Mouse (Mus musculus) spleen, adult 2 months (tissue): ENCODE measurements around the gene Syt3. TPM values are rescaled to one million over a fixed set of nuclear protein-coding genes. Genes with fewer than 3 reads are reported as not detected.
A peak's percentile ranks its signal among the peaks of the same experiment; 100 is the strongest.

Source experiments
- DNase-seq, 2 experiments: peaks; one replicate each; pipeline versions ENCODE4 v3.0.0 to v3.0.0-alpha.2; 2012 to 2021; ENCODE audit warnings: low spot score in 2 of 2, low read depth in 1 of 2
- H3K27ac ChIP-seq: fragments of 200-500 bp; 2 replicates; pipeline ENCODE4 v1.5.1; 2012; ENCODE audit warnings: low read length, inconsistent platforms; ENCODE audit not compliant: insufficient read depth
- H3K27me3 ChIP-seq: fragments of 200-500 bp; 2 replicates; pipeline ENCODE4 v1.6.1; 2012; ENCODE audit warnings: mild to moderate bottlenecking, moderate library complexity, low read length, inconsistent platforms; ENCODE audit not compliant: control insufficient read depth, insufficient read depth
- H3K36me3 ChIP-seq: fragments of 200-500 bp; 2 replicates; pipeline ENCODE4 v1.6.1; 2012; ENCODE audit warnings: mild to moderate bottlenecking, low read length, inconsistent platforms; ENCODE audit not compliant: control insufficient read depth, insufficient read depth
- H3K4me1 ChIP-seq: fragments of 200-500 bp; 2 replicates; pipeline ENCODE4 v1.6.1; 2011; ENCODE audit warnings: inconsistent platforms; ENCODE audit not compliant: control insufficient read depth, insufficient read depth, insufficient read length
- H3K4me3 ChIP-seq: fragments of 200-500 bp; 2 replicates; pipeline ENCODE4 v1.5.1; 2011; ENCODE audit warnings: mild to moderate bottlenecking, inconsistent platforms; ENCODE audit not compliant: insufficient read depth, insufficient read length; ENCODE audit errors: extremely low read depth
- CTCF ChIP-seq: fragments of 200-500 bp; IDR thresholded peaks from 2 replicates; pipeline ENCODE4 v1.5.1; 2011; ENCODE audit warnings: mild to moderate bottlenecking, inconsistent platforms; ENCODE audit not compliant: insufficient read depth, insufficient read length, insufficient replicate concordance; ENCODE audit errors: extremely low read depth
- POLR2A ChIP-seq: fragments of 200-500 bp; IDR thresholded peaks from 2 replicates; pipeline ENCODE4 v1.6.1; 2011; ENCODE audit warnings: low read depth, low read length, inconsistent platforms
- WGBS: fragments of 180-500 bp; shearing (Covaris S2); methylation state at CpG from one replicate; pipeline ENCODE4 v1.1.7; 2018; 5-methylcytosine and 5-hydroxymethylcytosine counted together
- polyA plus RNA-seq: library from polyadenylated mRNA; depleted of rRNA; stranded (reverse); fragments of >200 nt; gene quantifications from 2 replicates; pipeline ENCODE4 v1.2.3, GENCODE M21; 2012

Gene Syt3
- polyA plus RNA-seq, 1 experiment = 1.2 TPM

DNA sequence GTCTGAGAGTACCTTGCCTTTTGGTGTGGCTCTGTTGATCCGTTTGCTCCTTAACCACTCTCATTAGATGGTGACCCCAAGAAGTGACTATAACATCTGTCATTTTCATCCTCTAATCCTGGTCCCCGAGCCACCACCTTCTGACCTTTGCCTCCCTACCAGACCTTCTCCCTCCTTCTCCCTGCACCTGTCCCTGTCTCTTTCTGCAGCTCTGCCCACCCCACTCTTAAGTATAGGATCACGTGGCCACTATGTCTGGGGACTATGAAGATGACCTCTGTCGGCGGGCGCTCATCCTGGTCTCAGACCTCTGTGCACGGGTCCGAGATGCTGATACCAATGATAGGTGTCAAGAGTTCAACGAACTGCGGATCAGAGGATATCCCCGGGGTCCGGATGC is 1.8 kb downstream of the Syt3 start, which contains the start of gene 1700008O03Rik:
Gene 1700008O03Rik, minus strand, starts transcription at position 101 of the 400 bp plus-strand sequence.
- WGBS = 85% methylated on average over 12 of the region's 12 CpGs
- H3K4me3 ChIP-seq = peak within 1 kb of the TSS; percentile 27; the same call in 1 of the 2 replicates
- peaks cover 2% of the 10 kb centered on the region; the same call in 1 of the 2 replicates for H3K4me1 ChIP-seq

DNA sequence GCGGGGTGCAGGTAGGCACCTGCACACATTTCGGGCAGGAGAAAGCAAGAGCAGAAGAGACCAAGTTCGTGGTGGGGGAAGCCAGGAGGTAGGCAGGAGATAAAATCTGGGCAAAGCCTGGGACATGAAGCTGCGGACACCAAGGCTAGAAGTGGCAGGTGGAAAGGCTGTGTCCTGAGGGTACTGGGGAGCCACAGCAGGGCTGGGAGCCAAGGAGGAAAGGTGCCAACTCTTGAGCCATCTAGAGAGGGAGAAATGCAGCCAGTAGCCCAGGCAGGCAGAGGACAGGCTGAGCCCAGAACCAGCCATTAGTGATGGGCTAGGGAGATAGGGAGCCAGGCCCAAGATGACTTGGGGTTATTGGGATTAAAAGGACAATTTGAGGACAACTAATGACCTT is 7.9 kb downstream of the Syt3 start:
- no peak overlapping the region for H3K4me3 ChIP-seq
- no peak for DNase-seq
- no peaks in the 10 kb centered on the region for H3K4me1 ChIP-seq
- H3K27ac ChIP-seq = no peak overlapping the region
- no peaks in the 10 kb centered on the region for H3K27me3 ChIP-seq
- 73% methylated on average over 4 of the region's 4 CpGs for WGBS
- no peak for TF ChIP-seq POLR2A
- no peak for TF ChIP-seq CTCF
- H3K36me3 ChIP-seq = no peaks in the 10 kb centered on the region

More for the DNA sequence above, 1.8 kb downstream of the Syt3 start, which contains the start of gene 1700008O03Rik:
- peaks cover 5% of the 10 kb centered on the region; the same call in 1 of the 2 replicates for H3K27me3 ChIP-seq
- no peak within 1 kb of the TSS for H3K27ac ChIP-seq
- H3K36me3 ChIP-seq = no peaks in the 10 kb centered on the region
- TF ChIP-seq POLR2A (no peak), CTCF (no peak)
- DNase-seq = no peak

DNA sequence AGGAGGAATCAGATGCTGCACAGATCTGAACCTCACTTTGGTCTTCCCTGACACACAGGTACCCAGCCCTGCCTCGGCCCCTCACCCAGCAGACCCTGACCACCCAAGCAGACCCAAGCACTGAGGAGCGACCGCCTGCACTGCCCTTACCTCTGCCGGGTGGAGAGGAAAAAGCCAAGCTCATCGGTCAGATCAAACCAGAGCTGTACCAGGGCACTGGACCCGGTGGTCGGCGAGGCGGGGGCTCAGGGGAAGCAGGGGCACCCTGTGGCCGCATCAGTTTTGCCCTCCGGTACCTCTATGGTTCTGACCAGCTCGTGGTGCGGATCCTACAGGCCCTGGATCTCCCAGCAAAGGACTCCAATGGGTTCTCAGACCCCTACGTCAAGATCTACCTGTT is 8.4 kb downstream of the Syt3 start:
- TF ChIP-seq POLR2A = no peak
- TF ChIP-seq CTCF = no peak
- DNase-seq = no peak
- 83% methylated on average over 14 of the region's 14 CpGs for whole genome bisulfite sequencing
- Histone ChIP-seq H3K27ac (no peak overlapping the region), H3K27me3 (no peaks in the 10 kb centered on the region), H3K4me3 (no peak overlapping the region), H3K4me1 (no peaks in the 10 kb centered on the region), H3K36me3 (no peaks in the 10 kb centered on the region)

DNA sequence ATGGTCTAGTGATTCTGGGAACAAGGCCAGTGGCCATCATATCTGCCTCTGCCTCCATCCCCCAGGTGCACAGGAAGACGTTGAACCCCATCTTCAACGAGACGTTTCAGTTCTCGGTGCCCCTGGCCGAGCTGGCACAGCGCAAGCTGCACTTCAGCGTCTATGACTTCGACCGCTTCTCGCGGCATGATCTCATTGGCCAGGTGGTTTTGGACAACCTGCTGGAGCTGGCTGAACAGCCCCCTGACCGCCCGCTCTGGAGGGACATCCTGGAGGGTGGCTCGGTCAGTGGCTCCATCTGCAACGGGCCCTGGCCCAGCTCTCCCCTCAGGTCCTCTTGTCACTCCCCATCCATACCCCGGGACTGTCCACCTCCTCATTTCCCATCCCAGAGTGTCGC is 9.4 kb downstream of the Syt3 start:
- Histone ChIP-seq H3K27ac (no peak overlapping the region), H3K27me3 (no peaks in the 10 kb centered on the region), H3K36me3 (no peaks in the 10 kb centered on the region), H3K4me1 (no peaks in the 10 kb centered on the region), H3K4me3 (no peak overlapping the region)
- 91% methylated on average over 17 of the region's 17 CpGs for WGBS
- TF ChIP-seq POLR2A (no peak), CTCF (no peak)
- no peak for DNase-seq

DNA sequence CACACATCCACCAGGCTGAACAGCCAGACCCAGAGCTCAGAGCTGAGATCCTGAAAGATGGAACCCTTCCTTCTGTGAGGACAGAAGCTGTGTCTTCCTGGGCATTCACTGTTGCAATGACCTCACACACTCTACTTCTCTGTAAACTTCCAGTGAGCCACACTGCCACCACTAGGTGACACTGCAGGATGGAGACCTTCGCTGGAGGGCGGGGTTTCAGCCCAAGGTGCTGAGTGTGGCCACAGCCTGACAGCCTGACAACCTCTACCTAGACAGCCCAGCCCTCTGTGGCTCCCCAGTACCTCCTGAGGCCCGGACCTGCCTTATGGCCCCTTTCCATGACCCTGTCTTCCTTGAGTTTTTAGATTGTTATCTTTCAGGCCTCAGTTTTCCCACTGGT is 14.7 kb downstream of the Syt3 start:
- H3K36me3 ChIP-seq = no peaks in the 10 kb centered on the region
- H3K4me3 ChIP-seq = no peak overlapping the region
- 0 out of 2 replicates have a peak, but pooled peaks cover 1% of the 10 kb centered on the region for H3K27me3 ChIP-seq
- H3K27ac ChIP-seq = no peak overlapping the region
- DNase-seq = peak; percentile 23 to 58
- no peaks in the 10 kb centered on the region for H3K4me1 ChIP-seq
- TF ChIP-seq CTCF = peak; percentile 56; the same call in 1 of the 2 replicates
- no peak for TF ChIP-seq POLR2A
- WGBS = 11% methylated on average over 3 of the region's 3 CpGs

DNA sequence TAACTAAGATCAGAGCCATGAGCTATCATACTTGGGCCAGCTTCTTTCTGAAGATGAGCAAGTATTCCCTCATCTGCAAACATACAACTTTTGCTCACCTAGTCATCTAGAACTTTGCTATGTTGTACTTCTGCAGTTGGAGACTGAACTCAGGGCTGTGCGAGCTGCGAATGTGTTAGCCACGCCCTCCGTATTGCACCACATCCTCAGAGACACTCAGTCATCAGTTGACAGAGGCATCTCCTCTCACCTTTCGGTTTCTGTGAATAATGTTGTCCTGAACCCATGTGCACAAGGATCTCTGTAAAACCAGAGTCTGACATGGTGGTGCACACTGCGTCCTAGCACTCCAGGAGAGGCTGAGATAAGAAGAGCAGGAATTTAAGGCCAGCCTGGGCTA is 17.8 kb downstream of the Syt3 start:
- H3K27ac ChIP-seq = no peak overlapping the region

DNA sequence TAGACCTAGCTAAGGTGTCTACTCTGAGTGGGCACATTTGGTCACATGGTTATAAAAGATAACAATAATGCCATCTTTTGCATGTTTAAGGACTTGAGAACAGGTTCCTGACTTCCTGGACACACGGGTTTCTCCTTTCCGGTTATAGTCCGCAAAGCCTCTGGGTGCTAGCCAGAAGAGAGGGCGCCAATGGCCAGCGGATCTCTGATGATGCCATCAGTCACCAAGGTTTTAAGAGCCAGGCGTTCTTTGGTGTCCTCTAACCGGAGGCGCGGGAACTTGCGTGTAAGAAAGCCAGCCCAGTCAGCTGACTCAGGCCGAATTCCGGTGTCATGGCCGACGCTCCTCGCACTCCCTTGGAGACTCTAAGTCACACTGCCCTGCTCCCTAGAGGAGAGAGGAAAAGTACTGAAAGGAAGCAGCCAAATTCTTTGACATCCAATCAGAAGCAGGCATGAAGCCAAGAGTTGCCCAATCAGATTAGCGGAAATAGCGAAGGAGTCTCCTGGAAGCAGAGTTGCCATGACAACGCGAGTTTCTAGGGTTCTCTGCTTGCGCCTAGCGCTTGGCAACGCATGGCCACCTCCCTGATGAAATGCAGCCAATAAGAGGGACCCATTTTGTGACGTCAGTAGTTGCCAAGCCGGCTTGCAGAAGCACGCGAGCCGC is 21.6 kb downstream of the Syt3 start:
- Histone ChIP-seq H3K27me3 (0 out of 2 replicates have a peak, but pooled peaks cover 1% of the 10 kb centered on the region), H3K27ac (no peak overlapping the region), H3K36me3 (no peaks in the 10 kb centered on the region), H3K4me3 (peak overlapping the region; percentile 49; the same call in 1 of the 2 replicates), H3K4me1 (no peaks in the 10 kb centered on the region; the same call in 1 of the 2 replicates)
- DNase-seq = peak; percentile 68 to 76
- no peak for TF ChIP-seq POLR2A
- no peak for TF ChIP-seq CTCF
- 4% methylated on average over 27 of the region's 27 CpGs for WGBS

More for the DNA sequence above, 17.8 kb downstream of the Syt3 start:
- no peak for DNase-seq
- H3K27me3 ChIP-seq = 0 out of 2 replicates have a peak, but pooled peaks cover 1% of the 10 kb centered on the region
- H3K4me3 ChIP-seq = no peak overlapping the region
- H3K4me1 ChIP-seq = no peaks in the 10 kb centered on the region; the same call in 1 of the 2 replicates
- no peaks in the 10 kb centered on the region for H3K36me3 ChIP-seq
- TF ChIP-seq CTCF (no peak), POLR2A (no peak)
- 48% methylated on average over 6 of the region's 6 CpGs for WGBS
